Mouse (Mus musculus): ENCODE results near the gene Tspan33.

- TF ChIP-seq CTCF (IDR thresholded peaks at IDR 0.05; ENCODE audit: low read depth, low read length) (no peak), EP300 (IDR thresholded peaks at IDR 0.05; ENCODE audit: insufficient read depth, low read depth, low read length) (no peak), POLR2A (IDR thresholded peaks at IDR 0.05; ENCODE audit: insufficient read depth, low read length) (no peak)
Observed at GRCm38 (mm10) chr6:29751466-29752152, 57.6 kb downstream of the Tspan33 start.
